Mouse (Mus musculus): ENCODE data around the gene Enpp3. TPM values are rescaled to one million over a fixed set of nuclear protein-coding genes. Genes with fewer than 3 reads are reported as not detected.
"Not testable (repeated sequence)": the region's sequence is repeated elsewhere in the genome, so short reads cannot be mapped to it uniquely, and the experiment has no call there.

Gene Enpp3
- polyA plus RNA-seq, 1 experiment from 2014 or later: 3.7 TPM

GRCm38 (mm10) chr10:24821990-24822676 lies 20.5 kb downstream of the Enpp3 start:
- Histone ChIP-seq H3K27me3 (replicated peaks) (no peaks in the 10 kb centered on the region), H3K27ac (replicated peaks) (no peak overlapping the region), H3K36me3 (no peaks in the 10 kb centered on the region), H3K9me3 (replicated peaks) (no peaks in the 10 kb centered on the region), H3K4me3 (replicated peaks) (no peak overlapping the region), H3K4me1 (no peaks in the 10 kb centered on the region), H3K4me2 (no peak overlapping the region), H3K9ac (replicated peaks) (no peak overlapping the region)
- ATAC-seq (ENCODE audit: low FRiP score): no peak
- 85% methylated on average over 4 of the region's 4 CpGs for WGBS

GRCm38 (mm10) chr10:24819526-24819925 lies 23.1 kb downstream of the Enpp3 start:
- no peak overlapping the region for H3K4me2 ChIP-seq
- H3K4me3 ChIP-seq (replicated peaks): no peak overlapping the region
- 58% methylated on average over 3 of the region's 3 CpGs for WGBS
- H3K9ac ChIP-seq (replicated peaks): no peak overlapping the region
- no peaks in the 10 kb centered on the region for H3K4me1 ChIP-seq
- no peaks in the 10 kb centered on the region for H3K36me3 ChIP-seq
- no peak for ATAC-seq (ENCODE audit: low FRiP score)
- no peaks in the 10 kb centered on the region for H3K27me3 ChIP-seq (replicated peaks)
- no peak overlapping the region for H3K27ac ChIP-seq (replicated peaks)
- no peaks in the 10 kb centered on the region for H3K9me3 ChIP-seq (replicated peaks)

GRCm38 (mm10) chr10:24810639-24811038 lies 32.0 kb downstream of the Enpp3 start:
- Histone ChIP-seq H3K27ac (replicated peaks) (no peak overlapping the region), H3K4me2 (no peak overlapping the region), H3K9me3 (replicated peaks) (no peaks in the 10 kb centered on the region), H3K27me3 (replicated peaks) (no peaks in the 10 kb centered on the region), H3K4me3 (replicated peaks) (no peak overlapping the region), H3K36me3 (no peaks in the 10 kb centered on the region), H3K4me1 (no peaks in the 10 kb centered on the region), H3K9ac (replicated peaks) (no peak overlapping the region)
- WGBS: 73% methylated on average over 10 of the region's 10 CpGs
- ATAC-seq (ENCODE audit: low FRiP score): no peak

- H3K27me3 ChIP-seq (replicated peaks): no peaks in the 10 kb centered on the region
- no peak overlapping the region for H3K4me2 ChIP-seq
- no peaks in the 10 kb centered on the region for H3K9me3 ChIP-seq (replicated peaks)
- WGBS: 93% methylated on average over 5 of the region's 5 CpGs
- H3K27ac ChIP-seq (replicated peaks): no peak overlapping the region
- no peak overlapping the region for H3K4me3 ChIP-seq (replicated peaks)
- no peak for ATAC-seq (ENCODE audit: low FRiP score)
- H3K36me3 ChIP-seq: no peaks in the 10 kb centered on the region; the same call in 1 of the 2 replicates
- H3K9ac ChIP-seq (replicated peaks): no peak overlapping the region
- no peaks in the 10 kb centered on the region for H3K4me1 ChIP-seq
These were observed 35.9 kb downstream of the Enpp3 start for GRCm38 (mm10) chr10:24806756-24807155.

- WGBS: 93% methylated on average over 10 of the region's 10 CpGs
- Histone ChIP-seq H3K27me3 (replicated peaks) (no peaks in the 10 kb centered on the region), H3K4me2 (no peak overlapping the region), H3K4me1 (no peaks in the 10 kb centered on the region), H3K9me3 (replicated peaks) (no peaks in the 10 kb centered on the region), H3K4me3 (replicated peaks) (no peak overlapping the region), H3K9ac (replicated peaks) (no peak overlapping the region), H3K27ac (replicated peaks) (no peak overlapping the region), H3K36me3 (no peaks in the 10 kb centered on the region; the same call in 1 of the 2 replicates)
- no peak for ATAC-seq (ENCODE audit: low FRiP score)
These were observed 36.7 kb downstream of the Enpp3 start for GRCm38 (mm10) chr10:24805876-24806275.

GRCm38 (mm10) chr10:24805173-24805572 lies 37.5 kb downstream of the Enpp3 start:
- Histone ChIP-seq H3K27me3 (replicated peaks) (no peaks in the 10 kb centered on the region), H3K4me1 (no peaks in the 10 kb centered on the region), H3K36me3 (no peaks in the 10 kb centered on the region; the same call in 1 of the 2 replicates), H3K4me3 (replicated peaks) (no peak overlapping the region), H3K9ac (replicated peaks) (no peak overlapping the region), H3K27ac (replicated peaks) (no peak overlapping the region), H3K4me2 (no peak overlapping the region), H3K9me3 (replicated peaks) (no peaks in the 10 kb centered on the region)
- no peak for ATAC-seq (ENCODE audit: low FRiP score)
- whole genome bisulfite sequencing: 74% methylated on average over 2 of the region's 2 CpGs

GRCm38 (mm10) chr10:24802742-24803244 lies 39.8 kb downstream of the Enpp3 start:
- H3K4me2 ChIP-seq; H3K4me3 ChIP-seq (replicated peaks): not testable (repeated sequence)

GRCm38 (mm10) chr10:24801796-24802195 lies 40.8 kb downstream of the Enpp3 start:
- no peak for ATAC-seq (ENCODE audit: low FRiP score)
- Histone ChIP-seq H3K9ac (replicated peaks) (no peak overlapping the region), H3K9me3 (replicated peaks) (no peaks in the 10 kb centered on the region), H3K27me3 (replicated peaks) (no peaks in the 10 kb centered on the region), H3K4me2 (no peak overlapping the region), H3K27ac (replicated peaks) (no peak overlapping the region), H3K36me3 (no peaks in the 10 kb centered on the region; the same call in 1 of the 2 replicates), H3K4me1 (no peaks in the 10 kb centered on the region), H3K4me3 (replicated peaks) (no peak overlapping the region)
- 92% methylated on average over 2 of the region's 2 CpGs for WGBS

More at GRCm38 (mm10) chr10:24802742-24803244, 39.8 kb downstream of the Enpp3 start:
- not testable (repeated sequence) for H3K4me1 ChIP-seq; H3K27ac ChIP-seq (replicated peaks); H3K9ac ChIP-seq (replicated peaks); ATAC-seq (ENCODE audit: low FRiP score); H3K36me3 ChIP-seq; H3K27me3 ChIP-seq (replicated peaks); H3K9me3 ChIP-seq (replicated peaks)
- 94% methylated on average over 2 of the region's 2 CpGs for WGBS

- no peak for ATAC-seq (ENCODE audit: low FRiP score)
- WGBS: 52% methylated on average over 5 of the region's 5 CpGs
- Histone ChIP-seq H3K9me3 (replicated peaks) (no peaks in the 10 kb centered on the region), H3K4me2 (no peak overlapping the region), H3K9ac (replicated peaks) (no peak overlapping the region), H3K27me3 (replicated peaks) (no peaks in the 10 kb centered on the region), H3K27ac (replicated peaks) (no peak overlapping the region), H3K36me3 (no peaks in the 10 kb centered on the region), H3K4me3 (replicated peaks) (no peak overlapping the region), H3K4me1 (no peaks in the 10 kb centered on the region)
These were observed 45.4 kb downstream of the Enpp3 start for GRCm38 (mm10) chr10:24797246-24797645.

GRCm38 (mm10) chr10:24792756-24793155 lies 49.9 kb downstream of the Enpp3 start:
- Histone ChIP-seq H3K27ac (replicated peaks) (no peak overlapping the region), H3K4me3 (replicated peaks) (no peak overlapping the region), H3K9ac (replicated peaks) (no peak overlapping the region), H3K36me3 (no peaks in the 10 kb centered on the region), H3K9me3 (replicated peaks) (no peaks in the 10 kb centered on the region), H3K27me3 (replicated peaks) (no peaks in the 10 kb centered on the region), H3K4me2 (no peak overlapping the region), H3K4me1 (no peaks in the 10 kb centered on the region)
- WGBS: 94% methylated on average over 7 of the region's 7 CpGs
- ATAC-seq (ENCODE audit: low FRiP score): no peak

- no peak overlapping the region for H3K9ac ChIP-seq (replicated peaks)
- H3K9me3 ChIP-seq (replicated peaks): no peaks in the 10 kb centered on the region
- H3K4me1 ChIP-seq: no peaks in the 10 kb centered on the region
- H3K4me3 ChIP-seq (replicated peaks): no peak overlapping the region
- H3K4me2 ChIP-seq: no peak overlapping the region
- ATAC-seq (ENCODE audit: low FRiP score): no peak; the same call in 1 of the 2 replicates
- no peaks in the 10 kb centered on the region for H3K36me3 ChIP-seq
- WGBS: 82% methylated on average over 11 of the region's 11 CpGs
- no peaks in the 10 kb centered on the region for H3K27me3 ChIP-seq (replicated peaks)
- no peak overlapping the region for H3K27ac ChIP-seq (replicated peaks)
These were observed 52.7 kb downstream of the Enpp3 start for GRCm38 (mm10) chr10:24789747-24790545.

GRCm38 (mm10) chr10:24785345-24785744 lies 57.3 kb downstream of the Enpp3 start:
- Histone ChIP-seq H3K4me3 (replicated peaks) (no peak overlapping the region), H3K36me3 (no peaks in the 10 kb centered on the region), H3K27me3 (replicated peaks) (no peaks in the 10 kb centered on the region), H3K9me3 (replicated peaks) (no peaks in the 10 kb centered on the region), H3K27ac (replicated peaks) (no peak overlapping the region), H3K4me1 (no peaks in the 10 kb centered on the region), H3K9ac (replicated peaks) (no peak overlapping the region), H3K4me2 (no peak overlapping the region)
- 84% methylated on average over 4 of the region's 4 CpGs for WGBS
- ATAC-seq (ENCODE audit: low FRiP score): no peak
